Mouse (Mus musculus): Measurements from ENCODE around the gene Atad5. TPM values are rescaled to one million over a fixed set of nuclear protein-coding genes. Genes with fewer than 3 reads are reported as not detected.

The Atad5 gene
- polyA plus RNA-seq, 1 experiment from 2014 or later, result 1.9 TPM

DNA sequence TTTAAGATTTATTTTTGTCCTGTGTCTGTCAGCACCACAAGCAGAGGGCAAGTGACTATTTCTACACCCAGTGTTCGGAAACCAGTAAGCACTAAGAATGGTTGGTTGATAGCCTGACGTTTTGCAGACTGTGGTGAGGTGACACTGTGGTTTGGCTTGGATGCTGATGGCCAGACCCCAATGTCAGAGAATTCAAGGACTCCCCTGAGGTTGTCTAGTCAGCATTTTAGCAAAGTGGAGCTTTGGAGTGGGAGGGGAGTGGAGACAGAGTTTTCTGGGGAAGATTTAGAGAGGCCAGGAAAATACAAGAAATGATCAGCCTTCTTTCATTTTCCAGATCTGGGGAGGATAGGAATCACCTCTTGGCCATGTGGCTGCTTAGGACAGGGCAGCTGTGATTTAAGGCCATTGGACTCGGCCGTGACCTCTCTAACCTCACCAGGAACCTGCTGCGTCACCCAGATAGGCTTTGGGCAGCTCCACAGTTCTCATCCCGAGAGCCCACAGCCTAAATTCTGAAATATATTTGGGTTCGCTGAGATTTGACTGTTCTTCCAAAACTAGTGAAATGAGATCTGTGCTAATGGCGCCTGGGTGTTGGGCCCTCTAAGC is 60.3 kb downstream of the Atad5 start:
- H3K36me3 ChIP-seq (ENCODE audit: inconsistent target), result no peaks in the 10 kb centered on the region
- H3K79me2 ChIP-seq (ENCODE audit: inconsistent target), result peaks cover 4% of the 10 kb centered on the region
- H3K4me3 ChIP-seq (ENCODE audit: inconsistent target), result no peak overlapping the region
- WGBS (ENCODE audit: missing documents), result 89% methylated on average over 8 of the region's 8 CpGs
- H3K27ac ChIP-seq, result no peak overlapping the region

DNA sequence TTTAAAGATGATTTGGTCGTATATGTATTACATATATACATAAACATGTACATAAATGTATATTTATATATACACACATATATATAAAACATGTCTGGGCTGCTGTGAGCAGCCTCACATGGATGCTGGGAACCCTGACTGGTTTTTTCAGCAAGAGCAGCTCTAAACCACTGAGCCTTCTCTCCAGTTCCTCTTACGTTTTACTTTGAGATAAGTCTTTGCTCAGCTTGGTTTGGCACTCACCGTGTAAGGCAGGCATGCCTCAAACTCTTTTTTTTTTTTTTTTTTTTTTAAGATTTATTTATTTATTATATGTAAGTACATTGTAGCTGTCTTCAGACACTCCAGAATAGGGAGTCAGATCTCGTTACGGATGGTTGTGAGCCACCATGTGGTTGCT is 61.4 kb downstream of the Atad5 start:
- H3K36me3 ChIP-seq (ENCODE audit: inconsistent target), result no peaks in the 10 kb centered on the region
- H3K27ac ChIP-seq, result no peak overlapping the region
- no peak overlapping the region for H3K4me3 ChIP-seq (ENCODE audit: inconsistent target)
- 26% methylated on average over 3 of the region's 5 CpGs for WGBS (ENCODE audit: missing documents)
- H3K79me2 ChIP-seq (ENCODE audit: inconsistent target), result peaks cover 15% of the 10 kb centered on the region

DNA sequence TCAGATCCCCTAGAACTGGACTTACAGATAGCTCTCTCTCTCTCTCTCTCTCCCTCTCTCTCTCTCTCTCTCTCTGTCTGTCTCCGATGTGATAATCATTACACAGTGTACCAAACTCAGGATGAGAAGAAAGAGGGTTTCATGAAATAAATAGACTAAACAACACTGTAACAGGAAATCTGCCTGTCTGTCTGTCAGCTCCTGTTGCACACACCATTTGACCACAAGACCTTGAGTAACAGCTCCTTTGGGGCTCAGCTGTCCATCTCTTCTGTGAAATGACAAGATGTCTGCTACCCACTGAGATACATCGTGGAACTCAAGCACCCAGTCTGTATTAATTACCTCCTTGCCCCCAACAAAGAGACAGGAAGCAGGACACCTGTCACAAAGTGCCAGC is 62.3 kb downstream of the Atad5 start:
- WGBS (ENCODE audit: missing documents), result 10% methylated on average over 2 of the region's 2 CpGs
- H3K4me3 ChIP-seq (ENCODE audit: inconsistent target), result no peak overlapping the region
- H3K79me2 ChIP-seq (ENCODE audit: inconsistent target), result peaks cover 24% of the 10 kb centered on the region
- no peaks in the 10 kb centered on the region for H3K36me3 ChIP-seq (ENCODE audit: inconsistent target)
- no peak overlapping the region for H3K27ac ChIP-seq

DNA sequence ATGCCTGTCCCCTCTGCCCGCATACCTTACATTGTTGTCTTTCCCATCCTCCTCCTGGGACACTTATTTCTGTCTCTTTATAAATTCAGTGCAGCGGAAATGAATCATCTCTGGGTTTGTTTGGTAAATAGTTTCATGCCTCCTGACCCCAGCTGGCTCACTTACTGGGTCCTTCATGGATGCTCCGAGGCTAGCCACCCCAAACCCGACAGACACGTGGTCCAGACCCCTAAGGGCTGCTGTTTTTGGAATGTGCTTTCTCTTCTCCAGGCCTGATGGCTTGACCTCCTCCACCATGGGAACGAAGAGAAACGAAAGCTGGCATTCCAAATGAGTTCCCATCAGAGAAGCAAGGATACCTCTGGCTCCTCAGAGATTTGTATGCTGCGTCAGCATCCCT is 63.2 kb downstream of the Atad5 start:
- no peak overlapping the region for H3K27ac ChIP-seq

DNA sequence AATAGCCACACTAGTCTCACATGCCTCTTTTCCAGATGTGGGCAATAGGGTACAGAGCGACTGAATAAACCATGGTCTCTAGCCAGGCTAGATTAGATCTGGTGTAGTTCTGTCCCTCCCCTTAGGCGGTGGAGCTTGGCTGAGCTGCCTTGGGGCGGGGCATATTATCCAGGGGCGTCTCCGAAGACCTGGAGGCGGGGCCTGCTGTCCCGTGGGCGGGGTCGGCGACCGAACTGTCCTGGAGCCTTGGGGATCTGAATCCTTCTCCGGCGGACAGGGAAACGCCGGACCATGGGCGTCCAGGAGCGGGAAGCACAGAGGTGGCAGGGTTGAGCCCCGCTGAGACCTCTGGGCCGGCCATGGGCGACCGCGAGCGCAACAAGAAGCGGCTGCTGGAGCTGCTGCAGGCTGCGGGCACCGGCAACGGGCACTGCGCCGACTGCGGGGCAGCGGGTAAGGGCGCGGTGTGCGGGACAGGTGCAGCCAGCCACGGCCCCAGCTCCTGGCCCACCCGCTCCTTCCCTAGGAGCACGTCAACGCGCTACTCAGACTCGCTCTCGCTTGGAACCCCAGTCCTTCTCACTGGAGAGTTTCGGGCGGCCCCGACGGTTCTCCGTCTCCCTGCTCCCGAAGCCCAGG is 64.8 kb downstream of the Atad5 start, which contains the start of gene Adap2:
Gene Adap2 (plus strand): TSS at position 249 of the 639 bp plus-strand sequence.
- peak within 1 kb of the TSS; percentile 73 for H3K4me3 ChIP-seq (ENCODE audit: inconsistent target)
- WGBS (ENCODE audit: missing documents), result 2% methylated on average over 45 of the region's 47 CpGs
- peaks cover 23% of the 10 kb centered on the region for H3K36me3 ChIP-seq (ENCODE audit: inconsistent target)
- peak within 1 kb of the TSS; percentile 69 for H3K27ac ChIP-seq
- peaks cover 49% of the 10 kb centered on the region for H3K79me2 ChIP-seq (ENCODE audit: inconsistent target)

More for the DNA sequence above, 63.2 kb downstream of the Atad5 start:
- 93% methylated on average over 8 of the region's 8 CpGs for WGBS (ENCODE audit: missing documents)
- peaks cover 7% of the 10 kb centered on the region; the same call in 1 of the 2 replicates for H3K36me3 ChIP-seq (ENCODE audit: inconsistent target)
- no peak overlapping the region for H3K4me3 ChIP-seq (ENCODE audit: inconsistent target)
- peaks cover 33% of the 10 kb centered on the region for H3K79me2 ChIP-seq (ENCODE audit: inconsistent target)

DNA sequence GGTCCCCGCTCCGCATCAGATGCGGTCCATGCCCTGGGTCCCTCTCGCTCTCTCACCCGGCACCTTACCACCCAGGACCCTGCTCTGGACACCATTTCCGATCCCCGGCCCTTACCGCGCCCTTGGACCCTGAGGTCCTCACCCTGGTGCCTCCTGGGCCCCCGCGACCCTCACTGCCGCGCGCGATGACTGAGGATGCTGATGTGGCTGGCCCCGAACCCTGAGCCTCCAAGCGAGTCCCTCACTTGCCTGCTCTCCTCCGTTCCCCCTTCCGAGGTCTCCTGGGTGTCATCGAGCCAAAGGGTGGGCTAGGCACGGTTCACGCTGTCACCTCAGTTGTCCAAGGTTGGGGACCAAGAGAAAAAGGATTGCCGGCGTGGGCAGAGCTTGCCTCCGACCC is 65.3 kb downstream of the Atad5 start:
- Histone ChIP-seq H3K36me3 (ENCODE audit: inconsistent target) (peaks cover 28% of the 10 kb centered on the region), H3K27ac (peak overlapping the region; percentile 69), H3K4me3 (ENCODE audit: inconsistent target) (peak overlapping the region; percentile 73), H3K79me2 (ENCODE audit: inconsistent target) (peaks cover 54% of the 10 kb centered on the region)
- 57% methylated on average over 21 of the region's 25 CpGs for WGBS (ENCODE audit: missing documents)

DNA sequence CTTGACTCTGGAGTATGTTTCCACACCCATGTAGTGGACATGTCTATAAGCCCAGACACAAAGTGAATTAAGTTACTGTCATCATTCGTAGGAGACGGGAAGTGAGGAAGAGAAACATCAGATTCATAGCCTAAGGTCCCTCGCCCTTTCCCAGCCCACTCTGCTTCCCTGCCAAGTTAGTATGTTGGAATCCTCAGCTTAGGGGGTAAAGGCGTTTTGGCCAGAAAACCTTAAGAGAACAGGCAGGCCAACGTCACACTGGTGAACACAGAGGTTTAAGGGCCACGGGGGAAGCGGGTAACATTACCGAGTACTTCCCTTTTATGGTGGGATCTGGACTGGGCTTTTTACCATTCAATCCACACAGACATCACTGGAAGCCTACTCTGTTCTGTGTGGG is 66.3 kb downstream of the Atad5 start:
- Histone ChIP-seq H3K4me3 (ENCODE audit: inconsistent target) (peak overlapping the region; percentile 73), H3K27ac (peak overlapping the region; percentile 69)

DNA sequence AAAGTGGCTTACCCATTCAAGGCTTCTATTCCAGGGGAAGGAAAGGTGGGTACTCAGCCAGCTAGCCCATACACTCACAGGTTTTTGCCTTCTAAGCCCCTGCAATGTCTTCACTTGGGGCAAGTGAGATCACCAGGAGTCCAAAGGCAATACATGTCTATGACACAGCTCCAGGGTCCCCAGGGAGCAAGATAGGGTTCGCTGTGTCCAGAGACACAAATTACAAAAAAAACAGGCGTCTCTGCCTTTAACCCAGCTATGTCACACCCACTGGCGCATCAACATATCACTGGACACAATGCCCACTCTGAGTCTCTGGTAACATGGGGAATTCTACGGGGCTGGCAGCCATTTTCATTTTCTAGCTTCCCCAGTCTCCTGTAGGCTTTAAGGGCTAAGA is 66.8 kb downstream of the Atad5 start:
- H3K27ac ChIP-seq, result peak overlapping the region; percentile 69
- 94% methylated on average over 4 of the region's 4 CpGs for WGBS (ENCODE audit: missing documents)
- H3K4me3 ChIP-seq (ENCODE audit: inconsistent target), result peak overlapping the region; percentile 73
- H3K36me3 ChIP-seq (ENCODE audit: inconsistent target), result peaks cover 39% of the 10 kb centered on the region
- H3K79me2 ChIP-seq (ENCODE audit: inconsistent target), result peaks cover 69% of the 10 kb centered on the region

More for the DNA sequence above, 66.3 kb downstream of the Atad5 start:
- peaks cover 64% of the 10 kb centered on the region for H3K79me2 ChIP-seq (ENCODE audit: inconsistent target)
- WGBS (ENCODE audit: missing documents), result 28% methylated on average over 8 of the region's 8 CpGs
- H3K36me3 ChIP-seq (ENCODE audit: inconsistent target), result peaks cover 35% of the 10 kb centered on the region

DNA sequence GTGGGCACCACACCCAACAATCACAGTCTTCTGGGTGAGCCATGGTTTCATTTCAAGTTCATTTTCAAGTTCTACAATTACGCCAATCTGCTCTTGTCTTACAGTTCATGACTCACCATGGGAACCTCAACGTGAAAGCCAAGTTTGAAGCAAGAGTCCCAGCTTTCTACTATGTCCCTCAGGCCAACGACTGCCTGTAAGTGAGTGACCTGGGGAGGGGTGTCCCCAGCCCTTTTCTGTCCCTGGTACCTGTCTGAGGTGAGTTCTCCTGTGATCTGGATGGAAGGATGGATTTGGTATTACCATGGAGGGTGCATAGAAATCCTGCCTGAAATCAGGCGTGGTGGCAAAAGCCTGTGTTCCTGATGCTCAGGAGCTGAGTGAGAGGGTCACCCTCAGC is 67.6 kb downstream of the Atad5 start:
- H3K4me3 ChIP-seq (ENCODE audit: inconsistent target), result no peak overlapping the region
- peak overlapping the region; percentile 69; the same call in 1 of the 2 replicates for H3K27ac ChIP-seq
- H3K79me2 ChIP-seq (ENCODE audit: inconsistent target), result peaks cover 77% of the 10 kb centered on the region
- H3K36me3 ChIP-seq (ENCODE audit: inconsistent target), result peaks cover 47% of the 10 kb centered on the region
- 60% methylated on average over 4 of the region's 4 CpGs for WGBS (ENCODE audit: missing documents)

DNA sequence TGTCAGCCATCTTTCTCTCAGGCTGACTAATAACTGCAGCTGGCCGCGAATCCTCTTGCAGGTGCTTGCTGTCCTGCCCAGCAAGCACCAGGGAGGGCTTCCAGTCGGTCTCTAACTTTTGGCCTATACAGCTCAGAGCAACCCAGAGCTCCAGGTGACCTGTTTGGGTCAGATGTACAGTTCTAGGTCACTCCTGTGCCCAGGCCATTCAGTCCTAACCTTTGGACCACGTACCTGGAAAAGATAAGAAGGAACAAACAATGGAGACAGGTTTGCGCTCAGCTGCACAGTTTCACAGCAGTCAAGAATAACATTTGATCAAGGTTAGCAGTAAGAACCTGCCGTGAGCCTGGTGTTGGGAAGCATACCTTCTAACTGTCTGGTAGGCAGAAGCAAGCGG is 69.8 kb downstream of the Atad5 start:
- Histone ChIP-seq H3K27ac (no peak overlapping the region), H3K4me3 (ENCODE audit: inconsistent target) (no peak overlapping the region), H3K79me2 (ENCODE audit: inconsistent target) (peaks cover 99% of the 10 kb centered on the region), H3K36me3 (ENCODE audit: inconsistent target) (peaks cover 64% of the 10 kb centered on the region)
- 94% methylated on average over 7 of the region's 7 CpGs for WGBS (ENCODE audit: missing documents)

DNA sequence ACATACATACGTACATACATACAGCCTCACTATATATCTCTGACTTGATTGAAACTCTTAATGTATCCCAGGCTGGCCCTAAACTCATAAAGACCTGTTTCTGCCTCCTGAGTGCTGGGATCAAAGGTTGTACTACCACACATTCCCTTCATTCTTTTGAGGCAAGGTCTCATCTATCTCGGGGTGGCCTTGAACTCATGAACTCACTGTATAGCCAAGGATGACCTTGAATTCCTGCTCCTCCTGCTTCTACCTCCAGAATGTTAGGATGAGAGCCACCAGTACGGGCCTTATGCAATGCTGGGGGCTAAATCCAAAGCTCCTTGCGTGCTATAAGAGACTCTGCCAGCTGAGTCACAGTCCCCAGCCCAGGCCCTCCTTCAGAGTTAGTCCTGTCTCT is 71.8 kb downstream of the Atad5 start:
- H3K36me3 ChIP-seq (ENCODE audit: inconsistent target), result peaks cover 78% of the 10 kb centered on the region
- WGBS (ENCODE audit: missing documents), result 98% methylated on average over 4 of the region's 4 CpGs
- H3K27ac ChIP-seq, result no peak overlapping the region
- H3K79me2 ChIP-seq (ENCODE audit: inconsistent target), result peaks cover 100% of the 10 kb centered on the region
- H3K4me3 ChIP-seq (ENCODE audit: inconsistent target), result no peak overlapping the region

DNA sequence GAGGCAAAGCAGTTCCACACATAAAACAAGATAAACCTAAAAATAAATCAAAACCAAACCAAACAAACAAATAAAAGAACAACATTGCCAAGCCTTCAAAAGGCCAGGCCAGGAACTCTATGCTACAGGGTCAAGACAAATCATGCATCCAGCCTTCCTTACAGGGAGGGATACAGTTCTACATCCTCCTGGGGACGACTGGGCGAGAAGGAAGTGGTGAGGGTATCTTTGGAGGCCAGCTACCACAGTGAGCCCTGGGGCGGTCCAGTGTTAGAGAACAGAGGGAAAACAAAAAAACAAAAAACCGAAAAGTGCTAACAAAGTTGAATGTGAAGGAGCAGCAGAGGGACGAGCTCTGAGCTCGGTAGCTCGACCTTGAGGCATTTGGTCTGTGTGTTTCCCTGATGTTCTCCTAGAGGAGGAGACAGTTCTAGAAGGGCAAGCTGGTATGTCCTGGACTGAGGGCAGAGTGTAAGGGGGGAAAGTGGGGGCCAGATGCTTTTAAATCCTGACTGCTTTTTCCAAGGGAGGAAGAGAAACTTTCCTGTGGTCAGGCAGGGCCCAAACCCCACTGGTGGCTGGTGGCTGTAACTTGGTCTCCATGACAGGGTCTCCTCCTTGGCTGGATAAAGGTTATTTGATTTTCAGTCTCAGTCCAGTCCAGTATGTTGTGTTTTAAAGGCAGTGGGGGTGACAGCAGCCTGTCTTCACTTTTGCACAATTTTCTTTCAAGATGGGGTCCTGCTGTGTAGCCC is 74.3 kb downstream of the Atad5 start:
- WGBS (ENCODE audit: missing documents), result 19% methylated on average over 7 of the region's 7 CpGs
- Histone ChIP-seq H3K27ac (peak overlapping the region; percentile 54), H3K36me3 (ENCODE audit: inconsistent target) (peaks cover 72% of the 10 kb centered on the region), H3K79me2 (ENCODE audit: inconsistent target) (peaks cover 78% of the 10 kb centered on the region; the same call in 1 of the 2 replicates), H3K4me3 (ENCODE audit: inconsistent target) (no peak overlapping the region)

DNA sequence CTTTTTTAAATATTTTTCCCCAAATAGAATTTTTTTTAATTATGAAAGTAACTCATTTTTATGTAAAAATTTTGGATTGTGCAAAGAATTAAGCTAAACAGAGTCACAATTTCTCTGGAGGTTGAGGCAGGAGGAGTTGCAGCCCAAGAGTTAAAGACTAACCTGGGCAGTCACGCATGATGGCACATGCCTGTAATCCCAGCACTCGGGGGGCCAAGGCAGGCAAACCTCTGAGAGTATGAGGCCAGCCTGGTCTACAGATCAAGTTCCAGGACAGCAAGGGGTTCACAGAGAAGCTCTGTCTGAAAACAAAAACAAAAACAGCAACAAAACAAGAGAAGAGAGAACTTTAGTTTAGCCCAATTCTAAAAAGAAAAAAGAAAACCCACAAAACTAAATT is 75.0 kb downstream of the Atad5 start:
- Histone ChIP-seq H3K36me3 (ENCODE audit: inconsistent target) (peaks cover 66% of the 10 kb centered on the region), H3K27ac (peak overlapping the region; percentile 54), H3K79me2 (ENCODE audit: inconsistent target) (peaks cover 71% of the 10 kb centered on the region; the same call in 1 of the 2 replicates), H3K4me3 (ENCODE audit: inconsistent target) (no peak overlapping the region)
- WGBS (ENCODE audit: missing documents), result 100% methylated on average over 2 of the region's 2 CpGs

DNA sequence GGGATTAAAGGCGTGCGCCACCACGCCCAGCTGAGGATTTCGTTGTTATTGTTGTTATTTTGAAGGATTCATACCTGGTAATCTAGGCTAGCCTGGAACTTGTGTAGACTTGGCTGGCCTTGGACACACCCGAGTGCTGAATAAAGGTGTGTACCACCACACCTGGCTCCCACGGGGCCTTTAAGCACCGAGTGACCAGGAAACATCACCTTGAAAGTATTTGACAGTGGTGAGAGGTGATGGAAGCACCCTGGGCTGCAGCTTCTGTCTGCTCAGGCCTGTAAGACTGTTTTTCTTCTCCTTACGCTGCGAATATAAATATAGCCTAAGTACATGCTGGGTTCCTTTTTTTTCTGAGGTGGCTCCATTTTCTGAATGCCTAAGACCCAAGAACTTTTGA is 78.9 kb downstream of the Atad5 start:
- H3K27ac ChIP-seq, result peak overlapping the region; percentile 98
- WGBS (ENCODE audit: missing documents), result 69% methylated on average over 9 of the region's 9 CpGs
- peaks cover 58% of the 10 kb centered on the region; the same call in 1 of the 2 replicates for H3K79me2 ChIP-seq (ENCODE audit: inconsistent target)
- H3K4me3 ChIP-seq (ENCODE audit: inconsistent target), result no peak overlapping the region
- H3K36me3 ChIP-seq (ENCODE audit: inconsistent target), result peaks cover 50% of the 10 kb centered on the region

Data from macrophage (primary cell).